Mouse (Mus musculus) ovary, postnatal 36 days (tissue): ENCODE results near the gene Exoc3l2.

ENCODE experiments used
- DNase-seq: peaks from one replicate; pipeline ENCODE4 v3.0.0; 2022; ENCODE audit warnings: low spot score, mixed read lengths

Exoc3l2 gene

GRCm38 (mm10) chr7:19523017-19523756, 60.1 kb downstream of the Exoc3l2 start:
- DNase-seq = no peak

GRCm38 (mm10) chr7:19523757-19524419, 60.8 kb downstream of the Exoc3l2 start:
- peak; percentile 68 for DNase-seq

GRCm38 (mm10) chr7:19524420-19525104, 61.4 kb downstream of the Exoc3l2 start:
- no peak for DNase-seq

GRCm38 (mm10) chr7:19525105-19525481, 62.0 kb downstream of the Exoc3l2 start:
- DNase-seq = no peak

- DNase-seq = no peak
These were observed 67.9 kb downstream of the Exoc3l2 start for GRCm38 (mm10) chr7:19531077-19531476.

GRCm38 (mm10) chr7:19532240-19532639, 69.1 kb downstream of the Exoc3l2 start:
- no peak for DNase-seq

- no peak for DNase-seq
These were observed 71.5 kb downstream of the Exoc3l2 start for GRCm38 (mm10) chr7:19534676-19535075.

GRCm38 (mm10) chr7:19540771-19541566, 77.8 kb downstream of the Exoc3l2 start:
- no peak for DNase-seq

- no peak for DNase-seq
These were observed 78.6 kb downstream of the Exoc3l2 start for GRCm38 (mm10) chr7:19541681-19542154.

- peak; percentile 46 for DNase-seq
These were observed 79.1 kb downstream of the Exoc3l2 start for GRCm38 (mm10) chr7:19542155-19542691.

GRCm38 (mm10) chr7:19543584-19543983, 80.5 kb downstream of the Exoc3l2 start:
- no peak for DNase-seq

GRCm38 (mm10) chr7:19546007-19546406, 82.9 kb downstream of the Exoc3l2 start:
- no peak for DNase-seq
